Mouse (Mus musculus): ENCODE results near the gene Pip4p1. TPM values are rescaled to one million over a fixed set of nuclear protein-coding genes. Genes with fewer than 3 reads are reported as not detected.
"Not testable (repeated sequence)": the region's sequence is repeated elsewhere in the genome, so short reads cannot be mapped to it uniquely, and the experiment has no call there.

The Pip4p1 gene
- polyA plus RNA-seq, 1 experiment from 2014 or later, result 90.2 TPM

GRCm38 (mm10) chr14:50936649-50937048, 6.0 kb upstream of the Pip4p1 start:
- no peak for ATAC-seq (ENCODE audit: low read depth)
- Histone ChIP-seq H3K9me3 (no peaks in the 10 kb centered on the region), H3K4me3 (no peak overlapping the region), H3K9ac (no peak overlapping the region), H3K4me2 (no peak overlapping the region), H3K36me3 (no peaks in the 10 kb centered on the region), H3K4me1 (replicated peaks) (peaks cover 5% of the 10 kb centered on the region), H3K27ac (replicated peaks) (no peak overlapping the region), H3K27me3 (no peaks in the 10 kb centered on the region)
- 63% methylated on average over 1 of the region's 1 CpGs for WGBS

GRCm38 (mm10) chr14:50931493-50932020, 901 bp upstream of the Pip4p1 start:
- Histone ChIP-seq H3K4me2 (peak overlapping the region; percentile 74), H3K27ac (replicated peaks) (peak overlapping the region; percentile 89), H3K9ac (peak overlapping the region; percentile 73), H3K36me3 (peaks cover 30% of the 10 kb centered on the region), H3K4me3 (peak overlapping the region; percentile 99), H3K9me3 (no peaks in the 10 kb centered on the region), H3K27me3 (no peaks in the 10 kb centered on the region), H3K4me1 (replicated peaks) (peaks cover 44% of the 10 kb centered on the region)
- WGBS, result 11% methylated on average over 12 of the region's 12 CpGs
- no peak for ATAC-seq (ENCODE audit: low read depth)

DNA sequence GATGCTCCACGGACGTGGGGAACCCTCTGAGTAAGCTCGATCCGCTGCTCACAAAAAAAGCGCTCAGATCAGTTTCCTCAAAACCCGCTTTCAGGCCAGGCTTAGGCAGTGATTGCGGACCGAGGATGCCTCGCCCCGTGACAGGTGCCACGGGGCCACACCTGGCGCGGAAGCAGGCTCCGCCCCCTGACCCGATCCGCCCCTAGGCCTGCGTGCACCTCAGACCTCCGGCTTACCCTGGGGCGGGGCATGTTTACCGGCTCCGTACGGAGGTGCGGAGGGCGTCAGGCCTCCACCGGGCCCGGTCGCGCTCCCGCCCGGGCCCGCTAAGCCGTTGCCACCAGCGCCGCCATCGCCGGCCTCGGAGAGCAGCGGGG, 291 bp downstream of the Pip4p1 start:
- ATAC-seq (ENCODE audit: low read depth), result peak; percentile 54
- H3K4me1 ChIP-seq (replicated peaks), result peaks cover 55% of the 10 kb centered on the region
- WGBS, result 0% methylated on average over 38 of the region's 38 CpGs

GRCm38 (mm10) chr14:50929951-50930350, 705 bp downstream of the Pip4p1 start:
- no peak for ATAC-seq (ENCODE audit: low read depth)
- H3K9me3 ChIP-seq, result no peaks in the 10 kb centered on the region
- H3K4me2 ChIP-seq, result peak overlapping the region; percentile 90
- peak overlapping the region; percentile 99 for H3K4me3 ChIP-seq
- peak overlapping the region; percentile 99 for H3K9ac ChIP-seq
- 18% methylated on average over 10 of the region's 10 CpGs for WGBS
- no peaks in the 10 kb centered on the region for H3K27me3 ChIP-seq
- peaks cover 38% of the 10 kb centered on the region for H3K36me3 ChIP-seq
- H3K27ac ChIP-seq (replicated peaks), result peak overlapping the region; percentile 86
- peaks cover 55% of the 10 kb centered on the region for H3K4me1 ChIP-seq (replicated peaks)

More for the DNA sequence above, 291 bp downstream of the Pip4p1 start:
- Histone ChIP-seq H3K9ac (peak overlapping the region; percentile 99), H3K27ac (replicated peaks) (peak overlapping the region; percentile 86), H3K4me2 (peak overlapping the region; percentile 90), H3K27me3 (no peaks in the 10 kb centered on the region), H3K4me3 (peak overlapping the region; percentile 99), H3K36me3 (peaks cover 38% of the 10 kb centered on the region), H3K9me3 (no peaks in the 10 kb centered on the region)

- Histone ChIP-seq H3K9ac (no peak overlapping the region), H3K27me3 (no peaks in the 10 kb centered on the region), H3K4me3 (no peak overlapping the region), H3K9me3 (no peaks in the 10 kb centered on the region), H3K4me1 (replicated peaks) (peaks cover 64% of the 10 kb centered on the region), H3K27ac (replicated peaks) (no peak overlapping the region), H3K36me3 (peaks cover 38% of the 10 kb centered on the region), H3K4me2 (no peak overlapping the region)
- ATAC-seq (ENCODE audit: low read depth), result no peak
- WGBS, result 64% methylated on average over 3 of the region's 3 CpGs
These were observed 3.3 kb downstream of the Pip4p1 start for GRCm38 (mm10) chr14:50927366-50927765.

DNA sequence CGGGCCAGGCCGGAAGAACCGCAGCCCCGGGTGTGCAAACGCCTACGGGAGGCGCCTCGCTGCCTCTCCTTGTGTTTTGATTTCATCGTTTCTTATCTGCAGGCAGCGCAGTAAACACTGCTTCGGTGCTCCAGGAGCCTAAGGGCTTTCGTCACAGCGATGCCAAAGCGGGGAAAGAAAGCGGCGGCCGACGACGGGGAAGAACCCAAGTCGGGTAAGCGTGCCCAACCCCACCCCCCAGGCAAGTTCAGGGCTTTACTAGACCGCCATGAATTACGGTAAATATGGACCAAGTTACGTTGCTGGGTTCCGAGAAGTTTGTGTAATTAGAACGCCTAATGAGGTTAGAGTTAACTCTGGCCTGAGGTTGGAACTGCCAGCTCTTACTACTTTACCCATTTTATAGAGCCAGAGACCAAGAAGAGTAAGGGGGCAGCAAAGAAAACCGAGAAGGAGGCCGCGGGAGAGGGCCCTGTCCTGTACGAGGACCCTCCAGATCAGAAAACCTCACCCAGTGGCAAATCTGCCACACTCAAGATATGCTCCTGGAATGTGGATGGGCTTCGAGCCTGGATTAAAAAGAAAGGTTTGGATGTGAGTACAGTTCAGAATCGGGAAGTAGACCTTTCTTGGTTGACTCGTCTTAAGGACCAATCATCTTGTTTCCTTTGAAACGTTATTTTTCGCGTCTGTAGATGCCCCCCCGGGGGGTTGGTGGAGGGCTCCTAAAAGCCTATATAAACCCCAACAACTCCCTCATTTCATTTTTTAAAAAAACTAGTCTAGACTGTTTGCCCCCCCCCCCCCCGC, 5.3 kb downstream of the Pip4p1 start:
- peaks cover 55% of the 10 kb centered on the region for H3K4me1 ChIP-seq (replicated peaks)
- WGBS, result under 1% methylated on average over 38 of the region's 38 CpGs
- peak; percentile 48 for ATAC-seq (ENCODE audit: low read depth)

DNA sequence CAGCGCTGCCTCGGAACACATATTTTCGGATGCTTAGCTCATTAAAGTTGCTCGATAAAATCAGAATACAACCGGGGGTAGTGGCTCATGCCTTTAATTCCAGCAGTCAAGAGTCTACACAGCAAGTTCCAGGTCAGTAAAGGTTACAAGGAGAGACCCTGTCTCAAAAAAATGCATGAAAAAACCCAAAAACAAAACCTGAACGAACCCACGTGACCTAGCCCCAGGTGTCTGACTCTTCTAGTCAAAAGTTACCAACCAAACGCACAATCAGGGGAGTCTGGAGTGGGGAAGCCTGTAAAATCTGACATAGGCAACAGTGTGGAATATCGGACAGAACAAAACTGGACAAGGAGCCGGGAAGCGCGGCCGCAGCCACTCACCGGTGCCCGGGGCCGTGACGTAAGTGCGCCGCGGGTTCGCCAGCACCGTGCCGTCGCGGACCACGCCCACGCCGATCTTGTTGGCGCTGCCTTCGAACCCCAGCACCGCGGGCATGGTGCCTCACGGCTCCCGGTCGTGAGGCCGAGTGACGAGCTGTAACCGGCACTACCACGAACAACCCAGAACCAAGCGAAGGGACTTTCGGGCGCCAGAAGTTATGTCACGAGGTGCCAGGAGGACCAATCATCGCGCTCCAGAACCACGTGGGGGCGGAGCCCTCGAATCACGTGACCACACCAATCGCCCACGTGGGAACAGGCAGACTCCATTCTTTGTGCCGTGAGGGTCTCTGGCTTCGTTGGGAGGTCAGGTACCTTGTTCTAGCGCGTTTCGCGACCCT, 6.2 kb downstream of the Pip4p1 start, which contains the start of the genes Osgep and Apex1:
Gene Osgep, minus strand, starts transcription at position 613 of the 784 bp plus-strand sequence.
Gene Apex1, plus strand, starts transcription at position 688 of the 784 bp plus-strand sequence.
- peaks cover 46% of the 10 kb centered on the region for H3K4me1 ChIP-seq (replicated peaks)
- peak within 1 kb of the TSS; percentile 84 for H3K9ac ChIP-seq
- H3K27me3 ChIP-seq, result no peaks in the 10 kb centered on the region
- H3K36me3 ChIP-seq, result peaks cover 41% of the 10 kb centered on the region
- H3K27ac ChIP-seq (replicated peaks), result peak within 1 kb of the TSS; percentile 93
- H3K9me3 ChIP-seq, result no peaks in the 10 kb centered on the region
- ATAC-seq (ENCODE audit: low read depth), result peak; percentile 96
- peak within 1 kb of the TSS; percentile 78 for H3K4me3 ChIP-seq
- H3K4me2 ChIP-seq, result peak within 1 kb of the TSS; percentile 87
- WGBS, result under 1% methylated on average over 57 of the region's 57 CpGs

More for the DNA sequence above, 5.3 kb downstream of the Pip4p1 start:
- Histone ChIP-seq H3K4me2 (peak overlapping the region; percentile 87), H3K4me3 (peak overlapping the region; percentile 78), H3K9ac (peak overlapping the region; percentile 84), H3K27me3 (no peaks in the 10 kb centered on the region), H3K9me3 (no peaks in the 10 kb centered on the region), H3K36me3 (peaks cover 38% of the 10 kb centered on the region), H3K27ac (replicated peaks) (peak overlapping the region; percentile 93)

- Histone ChIP-seq H3K4me1 (replicated peaks) (peaks cover 36% of the 10 kb centered on the region), H3K4me3 (peak overlapping the region; percentile 78), H3K36me3 (peaks cover 31% of the 10 kb centered on the region), H3K4me2 (peak overlapping the region; percentile 87)
- not testable (repeated sequence) for H3K9me3 ChIP-seq; ATAC-seq (ENCODE audit: low read depth); H3K27ac ChIP-seq (replicated peaks); H3K9ac ChIP-seq; H3K27me3 ChIP-seq
- 85% methylated on average over 1 of the region's 1 CpGs for WGBS
These were observed 7.2 kb downstream of the Pip4p1 start for GRCm38 (mm10) chr14:50923437-50923836.

GRCm38 (mm10) chr14:50911356-50911755, 19.3 kb downstream of the Pip4p1 start:
- Histone ChIP-seq H3K27ac (replicated peaks) (no peak overlapping the region), H3K4me3 (no peak overlapping the region), H3K36me3 (peaks cover 51% of the 10 kb centered on the region), H3K27me3 (no peaks in the 10 kb centered on the region), H3K4me1 (replicated peaks) (no peaks in the 10 kb centered on the region), H3K9ac (no peak overlapping the region), H3K9me3 (no peaks in the 10 kb centered on the region), H3K4me2 (no peak overlapping the region)
- 63% methylated on average over 3 of the region's 3 CpGs for WGBS
- ATAC-seq (ENCODE audit: low read depth), result no peak

DNA sequence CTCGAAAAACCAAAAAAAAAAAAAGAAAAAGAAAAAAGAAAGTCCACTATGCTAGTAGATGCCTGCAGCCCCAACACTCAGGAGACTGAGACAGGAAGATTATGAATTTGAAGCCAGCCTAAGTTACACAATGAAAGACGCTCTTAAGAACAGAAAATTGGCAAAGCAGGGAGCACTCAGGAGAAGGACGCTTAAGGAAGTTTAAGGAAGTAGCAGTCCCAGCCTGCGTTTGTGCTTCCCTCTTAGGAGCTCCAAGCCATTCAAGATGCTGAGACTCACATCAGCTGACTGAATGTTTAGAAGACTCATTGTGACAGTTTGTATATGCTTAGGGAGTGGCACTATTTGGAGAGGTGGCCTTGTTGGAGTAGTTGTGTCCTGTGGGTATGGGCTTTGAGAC, 22.5 kb downstream of the Pip4p1 start:
- Histone ChIP-seq H3K27me3 (no peaks in the 10 kb centered on the region), H3K9me3 (no peaks in the 10 kb centered on the region), H3K36me3 (peaks cover 21% of the 10 kb centered on the region), H3K4me1 (replicated peaks) (peaks cover 8% of the 10 kb centered on the region), H3K27ac (replicated peaks) (no peak overlapping the region), H3K4me3 (no peak overlapping the region), H3K9ac (no peak overlapping the region), H3K4me2 (no peak overlapping the region)
- 82% methylated on average over 4 of the region's 4 CpGs for WGBS
- no peak for ATAC-seq (ENCODE audit: low read depth)

DNA sequence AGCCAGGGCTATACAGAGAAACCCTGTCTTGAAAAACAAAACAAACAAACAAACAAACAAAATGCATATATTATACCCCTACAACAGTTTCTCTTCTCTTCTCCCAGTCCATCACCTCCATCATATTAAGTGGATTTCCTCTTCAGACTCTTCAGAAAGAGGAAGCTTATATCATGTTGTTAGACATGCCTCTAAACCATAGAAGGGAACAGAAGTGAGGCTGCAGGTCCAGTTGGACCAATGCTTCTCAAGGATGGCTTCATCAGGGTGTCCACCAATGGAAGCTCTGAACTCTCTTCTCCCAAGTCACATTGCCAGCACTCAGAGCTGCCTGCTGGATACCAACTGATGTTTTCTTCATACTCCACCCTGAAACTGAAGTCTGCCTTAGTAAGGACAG, 25.3 kb downstream of the Pip4p1 start:
- not testable (repeated sequence) for H3K27ac ChIP-seq (replicated peaks); H3K36me3 ChIP-seq; H3K4me3 ChIP-seq; ATAC-seq (ENCODE audit: low read depth); H3K4me2 ChIP-seq; H3K4me1 ChIP-seq (replicated peaks); H3K9me3 ChIP-seq; H3K27me3 ChIP-seq; H3K9ac ChIP-seq

DNA sequence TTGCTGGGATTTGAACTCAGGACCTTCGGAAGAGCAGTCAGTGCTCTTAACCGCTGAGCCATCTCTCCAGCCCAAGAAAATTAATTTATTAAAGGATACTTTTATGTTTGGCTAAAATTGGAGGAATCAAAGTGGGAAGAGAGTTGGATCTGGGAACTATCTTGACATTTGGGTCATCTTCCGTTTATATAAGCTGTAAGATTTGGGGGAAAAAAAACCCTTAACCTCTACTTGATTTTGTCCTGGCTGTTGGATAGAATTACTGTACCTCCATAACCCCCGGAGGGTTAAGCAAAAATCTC, 25.9 kb downstream of the Pip4p1 start:
- no peaks in the 10 kb centered on the region for H3K27me3 ChIP-seq
- no peak for ATAC-seq (ENCODE audit: low read depth)
- peaks cover 8% of the 10 kb centered on the region for H3K4me1 ChIP-seq (replicated peaks)
- H3K9me3 ChIP-seq, result no peaks in the 10 kb centered on the region
- no peak overlapping the region for H3K9ac ChIP-seq
- no peak overlapping the region for H3K27ac ChIP-seq (replicated peaks)
- no peak overlapping the region for H3K4me3 ChIP-seq
- 84% methylated on average over 4 of the region's 4 CpGs for WGBS
- no peak overlapping the region for H3K4me2 ChIP-seq
- no peaks in the 10 kb centered on the region for H3K36me3 ChIP-seq
